Mouse (Mus musculus): Measurements from ENCODE around the gene Thnsl2. TPM values are rescaled to one million over a fixed set of nuclear protein-coding genes. Genes with fewer than 3 reads are reported as not detected.

Gene Thnsl2
- total RNA-seq, 2 experiments from 2014 or later = 5.1 to 6.1 TPM

Other genes starting within 250 kb of the Thnsl2 start
- not detected for gene Tex37, start 225.5 kb downstream of the Thnsl2 start, total RNA-seq (2021)
- gene Foxi3, start 187.9 kb downstream of the Thnsl2 start, total RNA-seq (2021) = not detected
- not detected for gene Fabp1, start 55.4 kb upstream of the Thnsl2 start, total RNA-seq (2021)
- 10 to 100 TPM; 23.2 to 27.4 TPM for gene Krcc1, start 127.2 kb upstream of the Thnsl2 start, total RNA-seq (2021)
- gene Smyd1, start 177.8 kb upstream of the Thnsl2 start, total RNA-seq (2021) = 100 to 1,000 TPM; 292 to 319 TPM
- gene Cd8b1, start 178.3 kb upstream of the Thnsl2 start, total RNA-seq (2021) = under 1 TPM in 1 of 2 experiments, not detected in 1; 0.29 TPM
- under 1 TPM in 1 of 2 experiments, not detected in 1; 0.51 TPM for gene Cd8a, start 229.0 kb upstream of the Thnsl2 start, total RNA-seq (2021)